Mouse (Mus musculus) adrenal gland, adult 2 months (tissue): ENCODE measurements around the gene Exoc2. TPM values are rescaled to one million over a fixed set of nuclear protein-coding genes. Genes with fewer than 3 reads are reported as not detected.

Experiments used
- DNase-seq: peaks from one replicate; pipeline ENCODE4 v3.0.0; 2021
- polyA plus RNA-seq: library from polyadenylated mRNA; depleted of rRNA; stranded (reverse); fragments of >200 nt; gene quantifications from 2 replicates; pipeline ENCODE4 v1.2.3, GENCODE M21; 2012
- total RNA-seq, 2 experiments: library from RNA; stranded (reverse); gene quantifications; 2 replicates each; pipeline ENCODE4 v1.2.3; 2021

Exoc2 gene
- total and polyA plus RNA-seq, 3 experiments, result 6.7 to 31.5 (median 29.3) TPM

DNA sequence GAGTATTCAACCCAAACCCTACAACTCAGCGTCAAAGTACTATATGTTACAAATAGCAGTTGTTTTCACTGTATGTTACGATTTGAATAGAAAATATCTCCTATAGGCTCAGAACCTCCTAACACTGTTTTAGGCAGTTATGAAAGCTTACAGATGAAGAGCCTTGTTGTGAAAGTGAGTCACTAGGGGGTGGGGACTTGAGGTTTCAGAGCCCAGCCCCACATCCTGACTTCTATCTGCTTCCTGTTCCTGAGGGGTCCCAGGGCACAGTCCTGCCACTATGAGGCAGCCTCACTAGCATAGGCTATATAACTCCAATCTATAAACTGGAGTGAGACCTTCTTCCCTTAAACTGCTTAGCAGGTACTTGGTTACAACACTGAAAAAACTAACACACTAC is 1.8 kb downstream of the Exoc2 start:
- no peak for DNase-seq

GRCm38 (mm10) chr13:30971047-30971446 is 2.8 kb downstream of the Exoc2 start:
- DNase-seq, result no peak

- DNase-seq, result no peak
These were observed 5.6 kb downstream of the Exoc2 start for GRCm38 (mm10) chr13:30968311-30968710.

DNA sequence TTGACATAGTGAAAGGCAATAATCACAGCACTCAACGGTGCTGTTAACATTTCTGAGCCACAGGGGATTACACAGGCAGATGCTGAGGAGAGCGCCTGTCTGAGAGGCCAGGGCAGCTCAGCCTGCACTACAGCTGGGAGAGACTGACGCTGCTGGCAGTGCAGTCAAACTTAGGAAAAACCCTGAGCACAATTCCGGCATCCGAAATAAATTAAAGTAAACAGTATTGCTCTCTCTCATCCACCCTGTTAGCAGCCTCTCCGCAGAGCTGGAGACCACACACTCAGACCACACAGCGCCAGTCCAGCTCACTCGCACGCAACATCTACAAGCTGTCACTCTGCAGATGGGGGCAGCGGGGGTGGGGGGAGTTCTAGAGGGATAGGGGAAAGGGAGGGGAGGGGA is 7.4 kb downstream of the Exoc2 start:
- DNase-seq, result no peak

DNA sequence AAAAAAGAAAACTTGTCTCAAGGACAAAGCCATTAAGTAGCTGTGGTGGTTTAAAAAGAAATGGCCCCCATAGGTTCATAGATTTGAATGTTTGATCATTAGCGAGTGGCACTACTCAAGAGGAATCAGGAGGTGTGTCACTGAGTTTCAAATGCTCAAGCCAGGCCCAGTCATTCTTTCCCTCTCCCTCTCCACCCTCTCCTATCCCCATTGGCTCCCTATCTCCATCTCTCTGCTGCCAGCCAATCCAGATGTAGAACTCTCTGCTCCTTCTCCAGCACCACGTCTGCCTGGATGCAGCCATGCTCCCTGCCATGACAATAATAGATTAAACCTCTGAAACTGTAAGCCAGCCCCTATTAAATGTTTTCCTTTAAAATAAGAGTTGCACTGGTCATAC is 12.0 kb downstream of the Exoc2 start:
- DNase-seq, result no peak

- no peak for DNase-seq
These were observed 13.2 kb downstream of the Exoc2 start for GRCm38 (mm10) chr13:30960714-30961113.

GRCm38 (mm10) chr13:30953580-30953979 is 20.3 kb downstream of the Exoc2 start:
- no peak for DNase-seq

GRCm38 (mm10) chr13:30952044-30952443 is 21.8 kb downstream of the Exoc2 start:
- no peak for DNase-seq

- DNase-seq, result no peak
These were observed 24.7 kb downstream of the Exoc2 start for GRCm38 (mm10) chr13:30949181-30949580.

DNA sequence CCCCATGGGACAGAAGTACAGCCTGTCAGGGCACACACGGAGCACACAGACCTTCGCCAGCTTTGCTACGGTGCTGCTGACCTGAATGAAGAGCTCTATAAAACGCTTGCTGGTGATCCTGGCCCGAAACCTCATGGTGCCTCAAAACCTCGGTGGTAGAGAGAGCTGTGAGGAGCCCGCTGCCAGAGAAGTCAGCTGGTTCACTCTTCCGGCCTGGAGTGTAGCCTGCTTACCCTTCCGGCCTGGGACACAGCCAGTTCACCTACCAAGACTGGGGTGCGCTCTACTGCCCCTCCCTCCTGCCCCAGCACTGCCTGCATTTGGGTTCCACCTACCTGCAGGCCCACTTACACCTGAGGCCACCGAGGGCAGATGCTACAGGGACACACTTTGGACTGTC is 26.4 kb downstream of the Exoc2 start, which contains the start of gene Hus1b:
Gene Hus1b (minus strand): TSS at position 220 of the 400 bp plus-strand sequence.
- no peak for DNase-seq

DNA sequence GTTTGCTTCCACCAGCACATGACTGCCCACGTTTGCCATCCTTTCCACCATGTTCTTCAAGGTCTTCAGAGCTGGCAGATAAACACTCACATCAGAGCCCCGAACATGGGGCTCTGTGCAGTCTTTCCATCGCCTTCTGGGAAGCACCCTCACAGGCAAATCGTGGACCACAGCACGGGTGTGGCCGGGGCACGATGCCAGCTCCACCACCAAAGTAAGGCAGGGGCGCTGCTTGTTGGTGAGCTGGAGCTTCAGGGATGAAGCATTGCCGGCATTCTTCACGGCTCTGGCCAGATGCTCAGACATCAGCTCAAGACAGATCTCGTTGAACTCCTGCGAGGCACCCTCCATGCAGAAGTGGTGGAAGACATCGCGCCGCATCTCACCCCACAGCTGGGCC is 26.8 kb downstream of the Exoc2 start:
- no peak for DNase-seq

- no peak for DNase-seq
These were observed 28.1 kb downstream of the Exoc2 start for GRCm38 (mm10) chr13:30945788-30946187.

GRCm38 (mm10) chr13:30932972-30933371 is 40.9 kb downstream of the Exoc2 start:
- no peak for DNase-seq

- DNase-seq, result peak; percentile 27
These were observed 42.3 kb downstream of the Exoc2 start for GRCm38 (mm10) chr13:30931613-30932012.

- no peak for DNase-seq
These were observed 44.8 kb downstream of the Exoc2 start for GRCm38 (mm10) chr13:30929119-30929518.

DNA sequence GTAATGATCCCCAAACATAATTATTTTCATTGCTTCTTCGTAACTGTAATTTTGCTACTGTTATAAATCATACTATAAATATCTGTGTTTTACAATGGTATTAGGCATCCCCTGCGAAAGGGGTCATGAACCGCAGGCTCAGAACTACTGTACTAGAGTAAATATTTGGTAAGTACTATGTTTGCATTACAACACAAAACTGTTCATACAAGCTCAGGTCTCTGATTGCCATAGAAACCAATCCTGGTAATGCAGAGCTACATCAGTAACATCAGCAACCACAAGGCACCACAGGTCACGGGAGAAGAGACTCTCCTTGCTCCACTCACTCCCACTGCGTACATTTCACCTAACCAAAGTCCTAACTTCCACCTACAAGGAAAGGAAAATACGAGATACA is 49.6 kb downstream of the Exoc2 start:
- no peak for DNase-seq

DNA sequence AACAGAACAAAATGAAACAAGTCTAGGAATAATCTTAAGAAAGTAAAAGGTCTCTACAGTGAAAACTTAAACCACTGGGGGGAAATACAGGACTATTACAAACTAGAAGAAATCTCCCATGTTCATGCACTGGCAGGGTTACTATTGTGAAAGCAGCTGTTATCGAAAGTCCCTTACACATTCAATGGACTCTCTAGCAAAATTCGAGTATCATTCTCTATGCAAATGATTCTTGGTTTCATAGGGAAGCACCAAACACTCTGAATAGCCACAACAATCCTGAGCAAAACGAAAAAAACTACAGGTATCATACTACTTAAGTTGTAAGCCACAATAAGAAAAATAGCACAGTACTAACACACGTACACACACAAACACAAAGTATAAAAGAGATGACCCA is 52.0 kb downstream of the Exoc2 start:
- DNase-seq, result no peak

- no peak for DNase-seq
These were observed 60.1 kb downstream of the Exoc2 start for GRCm38 (mm10) chr13:30913757-30914156.

GRCm38 (mm10) chr13:30913028-30913427 is 60.9 kb downstream of the Exoc2 start:
- DNase-seq, result no peak

- peak; percentile 19 for DNase-seq
These were observed 61.8 kb downstream of the Exoc2 start for GRCm38 (mm10) chr13:30911931-30912625.

DNA sequence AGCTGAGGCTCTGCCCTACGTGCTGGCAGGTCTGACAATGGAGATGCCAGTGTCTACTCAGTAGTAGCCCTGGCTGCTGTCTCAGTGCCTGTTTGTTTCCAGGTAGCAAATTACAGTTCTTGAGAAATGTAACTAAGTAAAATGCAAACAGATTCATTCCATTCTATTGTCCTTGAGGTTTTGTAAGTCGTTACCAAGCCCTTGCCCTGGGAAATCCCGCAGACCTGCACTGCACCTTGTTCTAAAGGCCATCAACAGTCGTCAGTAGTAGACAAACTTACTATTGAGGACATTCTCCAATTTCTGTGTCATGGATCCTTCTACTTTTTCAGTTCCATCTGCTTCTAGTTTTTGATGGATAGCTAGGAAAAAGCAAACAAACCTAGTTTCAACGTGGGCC is 63.0 kb downstream of the Exoc2 start:
- no peak for DNase-seq

GRCm38 (mm10) chr13:30902286-30902685 is 71.6 kb downstream of the Exoc2 start:
- peak; percentile 61 for DNase-seq

DNA sequence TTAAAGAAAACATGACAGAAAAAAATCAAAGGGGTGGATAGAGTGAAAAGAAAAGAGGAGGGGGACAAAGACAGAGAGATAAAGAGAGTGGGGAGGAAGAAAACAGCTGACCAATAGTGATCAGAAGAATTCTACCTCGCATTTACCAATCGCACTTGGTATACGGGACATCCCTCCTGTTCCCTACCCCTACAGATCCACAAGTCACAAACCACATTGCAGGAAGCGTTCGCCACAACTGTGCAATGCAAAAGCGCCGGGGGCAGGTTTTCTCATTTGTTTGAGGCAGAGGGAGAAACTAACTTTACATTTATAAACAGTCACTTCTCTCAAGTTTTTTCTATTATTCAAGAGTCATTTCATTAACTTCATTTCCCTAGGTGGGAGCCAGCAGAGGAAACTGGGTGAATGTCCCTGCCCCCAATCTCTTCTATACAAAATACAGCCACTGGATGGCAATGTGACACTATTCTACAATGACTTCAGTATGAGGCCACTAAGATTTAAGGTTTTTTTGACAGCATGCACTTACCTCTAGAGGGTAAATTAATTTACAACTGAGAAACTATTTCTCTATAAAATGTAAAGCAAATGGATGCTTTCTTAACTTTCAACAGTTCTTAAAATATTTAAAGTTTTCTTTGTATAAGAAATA is 72.4 kb downstream of the Exoc2 start:
- peak; percentile 10 for DNase-seq
